Mouse (Mus musculus): ENCODE measurements around the gene Gm3646.

- TF ChIP-seq CTCF (IDR thresholded peaks at IDR 0.05; ENCODE audit: low read depth) (no peak), EP300 (IDR thresholded peaks at IDR 0.05; ENCODE audit: low read depth) (no peak)
Measured at GRCm38 (mm10) chr1:39847066-39847465, 41.9 kb upstream of the Gm3646 start.
